8 mouse cellular contexts compared by ENCODE assay signal in genomic region chr11:69088856-69089615, GRCm38 (mm10). TPM values are rescaled to one million over a fixed set of nuclear protein-coding genes. Genes with fewer than 3 reads are reported as not detected.
DNase-seq lines count a peak whose midpoint lies in the region; ATAC-seq and TF ChIP-seq lines count a peak whose summit lies in the region.

No protein-coding gene starts in this region.

- 7% methylated on average over 25 of the region's 25 CpGs for WGBS in heart, adult 2 months
- WGBS in embryonic facial prominence, embryonic 11.5 days, result 12% methylated on average over 25 of the region's 25 CpGs
- WGBS in hindbrain, embryonic 16.5 days, result 10% methylated on average over 25 of the region's 25 CpGs
- 12% methylated on average over 25 of the region's 25 CpGs for WGBS in midbrain, embryonic 11.5 days

- H3K4me2 ChIP-seq in embryonic facial prominence, embryonic 11.5 days (ENCODE audit: low read depth, low read length), result peak overlapping the region; percentile 90
- H3K4me2 ChIP-seq in hindbrain, embryonic 16.5 days (ENCODE audit: low read length), result peak overlapping the region; percentile 94
- peak overlapping the region; percentile 91 for H3K4me2 ChIP-seq in midbrain, embryonic 11.5 days

- peaks cover 7% of the 10 kb centered on the region for H3K79me2 ChIP-seq in heart, adult 2 months (replicated peaks; ENCODE audit: control insufficient read depth, insufficient read depth, low read length)

- H3K4me1 ChIP-seq in heart, adult 2 months (ENCODE audit: control insufficient read depth, insufficient read depth, low read length), result peaks cover 8% of the 10 kb centered on the region
- H3K4me1 ChIP-seq in embryonic facial prominence, embryonic 11.5 days (ENCODE audit: control insufficient read depth, insufficient read depth, low read length), result no peaks in the 10 kb centered on the region
- peaks cover 27% of the 10 kb centered on the region for H3K4me1 ChIP-seq in hindbrain, embryonic 16.5 days (ENCODE audit: control insufficient read depth, insufficient read depth, low read depth, low read length)
- peaks cover 13% of the 10 kb centered on the region for H3K4me1 ChIP-seq in midbrain, embryonic 11.5 days (ENCODE audit: control insufficient read depth, insufficient read depth, low read length)

- no peak for TF ChIP-seq POLR2A in heart, adult 2 months (IDR thresholded peaks at IDR 0.05; ENCODE audit: insufficient read depth, low read depth, low read length)

- ATAC-seq in embryonic facial prominence, embryonic 11.5 days (replicated peaks; ENCODE audit: insufficient number of reproducible peaks, low FRiP score, low TSS enrichment, low read depth), result no peak
- no peak; the same call in 1 of the 2 replicates for ATAC-seq in hindbrain, embryonic 16.5 days
- ATAC-seq in midbrain, embryonic 11.5 days (ENCODE audit: low FRiP score), result no peak

- intact Hi-C loops in heart, adult 2 months (cut with DNase I), result loop anchor here (2.0 kb wide), 1 partner anchor 16 kb away; no protein-coding TSS in a partner anchor
- intact Hi-C loops in heart, postnatal 14 days (cut with DNase I), result loop anchor here (2.0 kb wide), 1 partner anchor 18 kb away; the partner anchor contains the start of gene Tmem107

- no peaks in the 10 kb centered on the region for H3K9me3 ChIP-seq in embryonic facial prominence, embryonic 11.5 days (replicated peaks; ENCODE audit: control insufficient read depth, low read length)
- no peaks in the 10 kb centered on the region for H3K9me3 ChIP-seq in hindbrain, embryonic 16.5 days (ENCODE audit: control insufficient read depth, low read length)
- no peaks in the 10 kb centered on the region for H3K9me3 ChIP-seq in midbrain, embryonic 11.5 days (ENCODE audit: control insufficient read depth, low read length)

- TF ChIP-seq CTCF in heart, adult 2 months (IDR thresholded peaks at IDR 0.05), result no peak

- DNase-seq in heart, adult 2 months, result no peak
- no peak for DNase-seq in heart, postnatal 14 days
- peak; percentile 16 to 45 for DNase-seq in B cell, adult 2 months
- DNase-seq in embryonic facial prominence, embryonic 11.5 days (ENCODE audit: low spot score), result no peak
- DNase-seq in midbrain, embryonic 11.5 days (ENCODE audit: low spot score, missing footprints), result peak; percentile 90
- DNase-seq in retina, embryonic 14.5 days (ENCODE audit: low spot score), result no peak
- no peak for DNase-seq in layer of hippocampus, adult 9-10 months (ENCODE audit: low spot score)

- H3K9ac ChIP-seq in heart, adult 2 months (ENCODE audit: low read depth, low read length), result peak overlapping the region; percentile 100
- H3K9ac ChIP-seq in embryonic facial prominence, embryonic 11.5 days (replicated peaks; ENCODE audit: low read length), result peak overlapping the region; percentile 99
- H3K9ac ChIP-seq in hindbrain, embryonic 16.5 days (ENCODE audit: low read depth, low read length), result peak overlapping the region; percentile 100
- peak overlapping the region; percentile 93 for H3K9ac ChIP-seq in midbrain, embryonic 11.5 days (ENCODE audit: low read length)

- H3K4me3 ChIP-seq in heart, adult 2 months, result peak overlapping the region; percentile 99
- H3K4me3 ChIP-seq in embryonic facial prominence, embryonic 11.5 days (ENCODE audit: low read depth, low read length), result peak overlapping the region; percentile 100
- H3K4me3 ChIP-seq in hindbrain, embryonic 16.5 days (ENCODE audit: low read length), result peak overlapping the region; percentile 99
- H3K4me3 ChIP-seq in midbrain, embryonic 11.5 days (ENCODE audit: low read depth, low read length), result peak overlapping the region; percentile 98

- H3K27me3 ChIP-seq in heart, adult 2 months (ENCODE audit: control insufficient read depth, insufficient read depth, low read length), result no peaks in the 10 kb centered on the region
- no peaks in the 10 kb centered on the region for H3K27me3 ChIP-seq in embryonic facial prominence, embryonic 11.5 days (ENCODE audit: control insufficient read depth, insufficient read depth, low read length)
- H3K27me3 ChIP-seq in hindbrain, embryonic 16.5 days (replicated peaks; ENCODE audit: control insufficient read depth, insufficient read depth, low read length), result no peaks in the 10 kb centered on the region
- H3K27me3 ChIP-seq in midbrain, embryonic 11.5 days (ENCODE audit: control insufficient read depth, insufficient read depth, low read length), result no peaks in the 10 kb centered on the region

- TF ChIP-seq EP300 in heart, adult 2 months (IDR thresholded peaks at IDR 0.05; ENCODE audit: insufficient read depth, low read depth, low read length), result 0 out of 2 replicates have a peak, but pooled peaks have one; percentile 27

- H3K27ac ChIP-seq in heart, adult 2 months, result peak overlapping the region; percentile 100
- peak overlapping the region; percentile 68 for H3K27ac ChIP-seq in embryonic facial prominence, embryonic 11.5 days (replicated peaks; ENCODE audit: low read depth, low read length)
- H3K27ac ChIP-seq in hindbrain, embryonic 16.5 days (ENCODE audit: low read depth, low read length), result peak overlapping the region; percentile 96
- H3K27ac ChIP-seq in midbrain, embryonic 11.5 days (ENCODE audit: low read depth, low read length), result peak overlapping the region; percentile 75

- peaks cover 5% of the 10 kb centered on the region for H3K36me3 ChIP-seq in heart, adult 2 months (ENCODE audit: control insufficient read depth, insufficient read depth, low read length)
- no peaks in the 10 kb centered on the region for H3K36me3 ChIP-seq in embryonic facial prominence, embryonic 11.5 days (replicated peaks; ENCODE audit: control insufficient read depth, insufficient read depth, low read depth, low read length)
- H3K36me3 ChIP-seq in hindbrain, embryonic 16.5 days (ENCODE audit: control insufficient read depth, insufficient read depth, low read length), result peaks cover 6% of the 10 kb centered on the region
- no peaks in the 10 kb centered on the region; the same call in 1 of the 2 replicates for H3K36me3 ChIP-seq in midbrain, embryonic 11.5 days (ENCODE audit: control insufficient read depth, insufficient read depth, low read length)

RNA-seq across cellular contexts. Expression of gene Vamp2, which starts 0.7 kb away (rescaled TPM):
- 10 to 100 TPM; 63.4 to 70.8 TPM for total RNA-seq in heart, adult 2 months (2021)
- 83.0 and 90.0 TPM in 2 replicates for polyA plus RNA-seq in heart, adult 2 months (2012; rRNA removed)
- 10 to 100 TPM; 68.8 to 72.6 TPM for total RNA-seq in heart, postnatal 14 days (2021)
- polyA plus RNA-seq in embryonic facial prominence, embryonic 11.5 days (2014; fragmentation: Nextera tagmentation; extraction: Ambion mirVana), result 48.8 and 61.9 TPM in 2 replicates
- polyA plus RNA-seq in hindbrain, embryonic 16.5 days (2015; fragmentation: Nextera tagmentation; extraction: Ambion mirVana), result 402 and 475 TPM in 2 replicates
- 72.4 and 73.5 TPM in 2 replicates for polyA plus RNA-seq in midbrain, embryonic 11.5 days (2014; fragmentation: Nextera tagmentation; extraction: Ambion mirVana)

RNA-seq across cellular contexts. Expression of gene Per1, which starts 6.0 kb away (rescaled TPM):
- 10 to 100 TPM; 44.4 to 79.8 TPM for total RNA-seq in heart, adult 2 months (2021)
- 18.0 and 36.4 TPM in 2 replicates for polyA plus RNA-seq in heart, adult 2 months (2012; rRNA removed)
- 100 to 1,000 TPM; 100 to 103 TPM for total RNA-seq in heart, postnatal 14 days (2021)
- 5.5 and 6.5 TPM in 2 replicates for polyA plus RNA-seq in embryonic facial prominence, embryonic 11.5 days (2014; fragmentation: Nextera tagmentation; extraction: Ambion mirVana)
- 11.1 and 11.2 TPM in 2 replicates for polyA plus RNA-seq in hindbrain, embryonic 16.5 days (2015; fragmentation: Nextera tagmentation; extraction: Ambion mirVana)
- polyA plus RNA-seq in midbrain, embryonic 11.5 days (2014; fragmentation: Nextera tagmentation; extraction: Ambion mirVana), result 6.0 and 7.3 TPM in 2 replicates

RNA-seq across cellular contexts. Expression of gene Tmem107, which starts 18.4 kb away (rescaled TPM):
- total RNA-seq in heart, adult 2 months (2021), result 1 to 10 TPM; 5.6 to 6.6 TPM
- polyA plus RNA-seq in heart, adult 2 months (2012; rRNA removed), result 15.9 and 26.1 TPM in 2 replicates
- total RNA-seq in heart, postnatal 14 days (2021), result 1 to 10 TPM; 5.2 to 5.4 TPM
- 40.4 and 43.1 TPM in 2 replicates for polyA plus RNA-seq in embryonic facial prominence, embryonic 11.5 days (2014; fragmentation: Nextera tagmentation; extraction: Ambion mirVana)
- polyA plus RNA-seq in hindbrain, embryonic 16.5 days (2015; fragmentation: Nextera tagmentation; extraction: Ambion mirVana), result 38.6 and 42.6 TPM in 2 replicates
- polyA plus RNA-seq in midbrain, embryonic 11.5 days (2014; fragmentation: Nextera tagmentation; extraction: Ambion mirVana), result 53.5 and 57.7 TPM in 2 replicates

RNA-seq across cellular contexts. Expression of gene Borcs6, which starts 29.5 kb away (rescaled TPM):
- 10 to 100 TPM; 15.3 to 17.8 TPM for total RNA-seq in heart, adult 2 months (2021)
- polyA plus RNA-seq in heart, adult 2 months (2012; rRNA removed), result 13.0 and 14.2 TPM in 2 replicates
- 10 to 100 TPM; 15.9 to 16.2 TPM for total RNA-seq in heart, postnatal 14 days (2021)
- polyA plus RNA-seq in embryonic facial prominence, embryonic 11.5 days (2014; fragmentation: Nextera tagmentation; extraction: Ambion mirVana), result 6.4 and 7.7 TPM in 2 replicates
- 18.1 and 20.9 TPM in 2 replicates for polyA plus RNA-seq in hindbrain, embryonic 16.5 days (2015; fragmentation: Nextera tagmentation; extraction: Ambion mirVana)
- polyA plus RNA-seq in midbrain, embryonic 11.5 days (2014; fragmentation: Nextera tagmentation; extraction: Ambion mirVana), result 8.8 and 9.8 TPM in 2 replicates

RNA-seq across cellular contexts. Expression of gene Hes7, which starts 31.2 kb away (rescaled TPM):
- total RNA-seq in heart, adult 2 months (2021), result under 1 TPM in 1 of 2 experiments, not detected in 1; 0.11 TPM
- 0.10 TPM in 1 of 2 replicates, not detected in the other for polyA plus RNA-seq in heart, adult 2 months (2012; rRNA removed)
- under 1 TPM; 0.14 to 0.32 TPM for total RNA-seq in heart, postnatal 14 days (2021)
- 0.11 TPM in 1 of 2 replicates, not detected in the other for polyA plus RNA-seq in embryonic facial prominence, embryonic 11.5 days (2014; fragmentation: Nextera tagmentation; extraction: Ambion mirVana)
- polyA plus RNA-seq in hindbrain, embryonic 16.5 days (2015; fragmentation: Nextera tagmentation; extraction: Ambion mirVana), result 1.4 and 1.8 TPM in 2 replicates
- polyA plus RNA-seq in midbrain, embryonic 11.5 days (2014; fragmentation: Nextera tagmentation; extraction: Ambion mirVana), result 0.17 and 0.33 TPM in 2 replicates

Comparison
In these comparisons a context has a peak if more than half of its experiments do, and no peak if none do; other contexts are left out.
1. DNase-seq: peak in B cell, adult 2 months (2 of 2) and midbrain, embryonic 11.5 days (single experiment); none in heart, adult 2 months (0 of 2), heart, postnatal 14 days (0 of 2), embryonic facial prominence, embryonic 11.5 days (single experiment), retina, embryonic 14.5 days (single experiment) and layer of hippocampus, adult 9-10 months (single experiment).
2. Peak in every context shown above with its lines, with median percentiles within 50 percentile points of each other: H3K27ac ChIP-seq, H3K4me3 ChIP-seq, H3K9ac ChIP-seq and H3K4me2 ChIP-seq.